Mouse (Mus musculus) liver, adult 2 months (tissue): ENCODE data around the gene Cacna2d3. TPM values are rescaled to one million over a fixed set of nuclear protein-coding genes. Genes with fewer than 3 reads are reported as not detected.
A peak's percentile ranks its signal among the peaks of the same experiment; 100 is the strongest.

Source experiments
- DNase-seq: peaks from one replicate; pipeline ENCODE4 v3.0.0-alpha.2; 2011; ENCODE audit warnings: low read depth, low spot score; ENCODE audit errors: extremely low read depth
- H3K27ac ChIP-seq: fragments of 200-500 bp; replicated peaks from 2 replicates; pipeline ENCODE4 v1.5.1; 2012; ENCODE audit warnings: low read depth, mild to moderate bottlenecking, control low read depth, inconsistent platforms, low read length; ENCODE audit not compliant: insufficient read depth
- H3K27me3 ChIP-seq: fragments of 200-500 bp; 2 replicates; pipeline ENCODE4 v1.6.1; 2012; ENCODE audit warnings: mild to moderate bottlenecking, moderate library complexity, low read length, inconsistent platforms; ENCODE audit not compliant: control insufficient read depth, insufficient read depth
- H3K36me3 ChIP-seq: fragments of 200-500 bp; 2 replicates; pipeline ENCODE4 v1.6.1; 2012; ENCODE audit warnings: low read length, inconsistent platforms; ENCODE audit not compliant: control insufficient read depth, insufficient read depth
- H3K4me1 ChIP-seq: fragments of 200-500 bp; 2 replicates; pipeline ENCODE4 v1.6.1; 2011; ENCODE audit warnings: low read length; ENCODE audit not compliant: control insufficient read depth, insufficient read depth
- H3K4me3 ChIP-seq: fragments of 200-500 bp; 2 replicates; pipeline ENCODE4 v1.5.1; 2011; ENCODE audit warnings: low read depth, mild to moderate bottlenecking, control low read depth, low read length, moderate library complexity; ENCODE audit not compliant: insufficient read depth
- H3K79me2 ChIP-seq: fragments of 200-500 bp; 2 replicates; pipeline ENCODE4 v1.6.1; 2012; ENCODE audit warnings: inconsistent platforms, mild to moderate bottlenecking, low read length, moderate library complexity; ENCODE audit not compliant: control insufficient read depth, insufficient read depth
- H3K9ac ChIP-seq: fragments of 200-500 bp; 2 replicates; pipeline ENCODE4 v1.6.1; 2012; ENCODE audit warnings: low read depth, mild to moderate bottlenecking, control low read depth, inconsistent platforms, low read length
- CTCF ChIP-seq: fragments of 200-500 bp; IDR thresholded peaks from 2 replicates; pipeline ENCODE4 v1.5.1; 2011; ENCODE audit warnings: low read depth, low read length, control low read depth
- POLR2A ChIP-seq: fragments of 200-500 bp; IDR thresholded peaks from 2 replicates; pipeline ENCODE4 v1.6.1; 2011; ENCODE audit warnings: low read length, control low read depth; ENCODE audit not compliant: insufficient read depth; ENCODE audit errors: extremely low read depth
- WGBS: fragments of 180-500 bp; shearing (Covaris S2); methylation state at CpG from one replicate; pipeline ENCODE4 v1.1.7; 2018; 5-methylcytosine and 5-hydroxymethylcytosine counted together
- polyA plus RNA-seq: library from polyadenylated mRNA; depleted of rRNA; stranded (reverse); fragments of >200 nt; gene quantifications from 2 replicates; pipeline ENCODE4 v1.2.3, GENCODE M21; 2012
- total RNA-seq: library from RNA; depleted of rRNA; stranded (reverse); fragments of >200 nt; gene quantifications from 2 replicates; pipeline ENCODE4 v1.2.3, GENCODE M21; 2014

The Cacna2d3 gene
- total and polyA plus RNA-seq, 2 experiments = not detected

DNA sequence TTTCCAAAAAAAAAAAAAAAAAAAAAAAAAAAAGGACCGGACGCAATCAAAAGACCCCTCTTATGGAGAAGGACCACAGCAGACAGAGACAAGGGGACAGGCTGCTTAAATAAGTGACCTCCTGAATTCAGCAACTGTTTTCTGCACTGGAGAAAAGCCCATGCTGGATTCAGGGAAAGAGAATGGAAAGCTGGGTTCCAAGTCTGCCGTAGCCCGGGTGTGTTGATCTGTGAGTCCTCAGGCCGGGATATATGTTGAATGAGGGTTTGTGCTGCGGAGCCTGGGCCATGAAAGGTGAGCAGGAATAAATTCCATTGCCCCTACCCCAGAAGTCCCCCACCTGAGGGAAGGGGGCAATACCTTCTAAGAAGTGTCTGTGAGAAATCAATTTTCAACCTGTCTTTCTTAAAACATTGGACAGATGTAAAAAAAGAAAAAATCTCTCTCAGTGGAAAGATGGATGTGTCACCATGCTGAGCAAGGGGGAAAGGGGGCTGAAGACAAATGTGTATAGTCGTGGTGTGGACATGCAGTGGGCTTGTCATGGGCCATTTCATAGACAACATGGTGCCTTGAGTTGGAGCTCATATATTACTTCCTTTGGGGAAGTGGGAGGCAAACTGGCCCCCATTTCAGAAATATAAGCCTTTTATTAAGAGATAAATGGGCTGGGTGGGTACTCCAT is 703.2 kb downstream of the Cacna2d3 start:
- H3K27me3 ChIP-seq = no peaks in the 10 kb centered on the region
- peaks cover 13% of the 10 kb centered on the region for H3K4me1 ChIP-seq
- TF ChIP-seq CTCF (no peak), POLR2A (no peak)
- no peak overlapping the region; the same call in 1 of the 2 replicates for H3K4me3 ChIP-seq
- H3K9ac ChIP-seq = no peak overlapping the region
- no peaks in the 10 kb centered on the region for H3K79me2 ChIP-seq
- DNase-seq = no peak
- 57% methylated on average over 7 of the region's 7 CpGs for WGBS
- no peak overlapping the region for H3K27ac ChIP-seq
- H3K36me3 ChIP-seq = no peaks in the 10 kb centered on the region

DNA sequence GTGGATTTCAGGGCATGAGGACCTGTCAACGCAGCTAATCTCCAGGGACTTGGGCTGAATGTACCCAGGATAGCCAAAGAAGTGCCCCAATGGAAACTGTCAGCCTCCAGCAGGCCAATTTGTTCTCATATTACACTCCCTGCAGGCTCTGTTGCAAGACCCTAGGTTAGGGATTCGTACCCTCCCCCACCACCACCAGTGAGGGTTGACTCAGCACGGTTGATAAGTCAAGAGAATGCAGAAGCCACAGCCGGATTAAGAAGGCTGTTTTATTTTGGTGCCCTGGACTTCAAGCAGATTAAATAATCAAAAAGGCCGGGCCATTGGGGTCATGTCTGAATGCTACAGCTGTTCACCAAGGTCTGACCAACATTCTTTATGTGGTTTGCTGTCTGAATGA is 703.8 kb downstream of the Cacna2d3 start, which contains the start of gene Lrtm1:
TSS of gene Lrtm1 (plus strand) at position 326 of the 400 bp plus-strand sequence.
- TF ChIP-seq POLR2A (no peak), CTCF (no peak)
- Histone ChIP-seq H3K27ac (peak within 1 kb of the TSS; percentile 22; the same call in 1 of the 2 replicates), H3K27me3 (no peaks in the 10 kb centered on the region), H3K9ac (no peak within 1 kb of the TSS), H3K4me1 (peaks cover 13% of the 10 kb centered on the region), H3K4me3 (no peak within 1 kb of the TSS; the same call in 1 of the 2 replicates), H3K36me3 (no peaks in the 10 kb centered on the region), H3K79me2 (no peaks in the 10 kb centered on the region)
- DNase-seq = peak; percentile 83
- 10% methylated on average over 5 of the region's 5 CpGs for WGBS

DNA sequence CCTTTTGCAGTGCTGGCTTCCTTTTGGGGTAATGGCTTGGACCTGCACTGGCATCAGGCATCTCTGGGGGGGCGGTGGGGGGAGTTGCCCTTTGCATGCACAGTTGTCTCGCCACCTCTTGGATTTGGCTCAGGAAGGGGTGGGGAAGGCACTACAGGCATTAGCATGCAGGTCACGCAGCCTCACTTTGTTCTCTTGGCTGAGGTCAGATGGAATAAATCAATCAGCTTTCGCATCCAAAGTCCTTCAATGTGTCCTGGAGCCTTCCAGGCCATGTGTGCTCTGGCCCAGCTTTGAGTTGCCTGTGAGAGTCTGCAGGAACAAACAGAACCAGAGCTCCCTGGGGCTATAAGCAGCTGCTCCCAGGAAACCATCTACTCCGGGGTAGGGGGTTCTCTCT is 705.8 kb downstream of the Cacna2d3 start:
- TF ChIP-seq POLR2A (no peak), CTCF (no peak)
- no peaks in the 10 kb centered on the region for H3K27me3 ChIP-seq
- H3K9ac ChIP-seq = no peak overlapping the region
- DNase-seq = peak; percentile 98
- WGBS = 21% methylated on average over 5 of the region's 5 CpGs
- H3K27ac ChIP-seq = peak overlapping the region; percentile 73
- no peaks in the 10 kb centered on the region for H3K79me2 ChIP-seq
- peaks cover 13% of the 10 kb centered on the region for H3K4me1 ChIP-seq
- no peak overlapping the region for H3K4me3 ChIP-seq
- H3K36me3 ChIP-seq = no peaks in the 10 kb centered on the region

DNA sequence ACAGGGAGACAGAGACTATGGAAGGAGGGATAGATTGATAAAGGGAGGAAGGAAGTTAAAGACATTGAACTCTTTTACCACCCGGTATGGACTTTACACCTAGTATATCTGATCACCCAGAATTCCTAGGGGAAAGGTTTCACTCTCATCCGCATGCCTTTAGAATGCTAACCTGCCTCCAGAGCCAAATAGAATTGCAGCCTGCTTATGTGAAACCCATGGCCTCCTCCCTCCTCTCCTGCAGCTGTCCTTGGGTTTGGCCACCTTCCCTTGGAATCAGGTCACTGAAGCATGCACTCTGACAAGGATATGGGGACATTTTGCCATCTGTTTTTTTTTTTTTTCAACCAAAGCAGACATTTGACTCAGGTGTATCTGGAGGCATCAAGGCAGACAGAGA is 707.0 kb downstream of the Cacna2d3 start:
- no peak for TF ChIP-seq CTCF
- TF ChIP-seq POLR2A = no peak

GRCm38 (mm10) chr14:29013161-29013560 is 708.5 kb downstream of the Cacna2d3 start:
- Histone ChIP-seq H3K27me3 (no peaks in the 10 kb centered on the region), H3K79me2 (no peaks in the 10 kb centered on the region), H3K27ac (no peak overlapping the region), H3K4me1 (peaks cover 24% of the 10 kb centered on the region), H3K9ac (no peak overlapping the region), H3K4me3 (no peak overlapping the region), H3K36me3 (no peaks in the 10 kb centered on the region)
- WGBS = 86% methylated on average over 3 of the region's 3 CpGs
- no peak for TF ChIP-seq CTCF
- no peak for TF ChIP-seq POLR2A
- DNase-seq = no peak

More for the DNA sequence above, 707.0 kb downstream of the Cacna2d3 start:
- Histone ChIP-seq H3K4me1 (peaks cover 20% of the 10 kb centered on the region), H3K27me3 (no peaks in the 10 kb centered on the region), H3K27ac (peak overlapping the region; percentile 36), H3K79me2 (no peaks in the 10 kb centered on the region), H3K9ac (no peak overlapping the region), H3K36me3 (no peaks in the 10 kb centered on the region), H3K4me3 (no peak overlapping the region)
- DNase-seq = peak; percentile 82
- 23% methylated on average over 2 of the region's 2 CpGs for WGBS

DNA sequence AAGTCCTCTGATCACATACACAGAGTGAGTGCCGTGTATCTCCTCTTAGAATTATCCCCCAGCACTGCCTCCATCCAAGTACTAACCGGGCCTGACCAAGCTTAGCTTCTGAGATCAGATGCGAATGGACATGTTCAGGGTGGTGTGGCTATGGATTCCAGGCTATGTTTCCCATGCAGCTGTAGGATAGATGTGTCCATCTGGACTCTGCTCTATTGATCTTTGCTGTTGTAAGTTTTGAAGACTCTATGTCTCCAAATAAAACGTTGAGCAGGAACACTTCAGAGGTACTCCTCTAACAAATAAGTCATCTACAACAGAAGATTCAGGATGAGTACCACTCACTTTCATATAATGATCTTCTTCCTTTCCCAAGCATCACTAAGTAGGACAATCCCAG is 712.0 kb downstream of the Cacna2d3 start:
- H3K9ac ChIP-seq = no peak overlapping the region
- H3K4me1 ChIP-seq = peaks cover 12% of the 10 kb centered on the region
- H3K27me3 ChIP-seq = no peaks in the 10 kb centered on the region
- WGBS = 46% methylated on average over 4 of the region's 4 CpGs
- H3K4me3 ChIP-seq = no peak overlapping the region
- no peak for TF ChIP-seq CTCF
- TF ChIP-seq POLR2A = no peak
- H3K36me3 ChIP-seq = no peaks in the 10 kb centered on the region
- H3K79me2 ChIP-seq = no peaks in the 10 kb centered on the region
- peak; percentile 66 for DNase-seq
- no peak overlapping the region for H3K27ac ChIP-seq
